Mouse (Mus musculus) stomach, postnatal 0 days (tissue): ENCODE data around the gene Abr.

Experiments used
- CTCF ChIP-seq: IDR thresholded peaks from 2 replicates; pipeline ENCODE4 v1.5.1; 2016; ENCODE audit warnings: antibody characterized with exemption, low read depth, mild to moderate bottlenecking, moderate library complexity
- EP300 ChIP-seq: optimal IDR thresholded peaks from 2 replicates; pipeline ENCODE3; 2016; ENCODE audit warnings: antibody characterized with exemption

- TF ChIP-seq CTCF (no peak), EP300 (no peak)
Measured at GRCm38 (mm10) chr11:76478676-76479655, 143.1 kb downstream of the Abr start.
